Mouse (Mus musculus): ENCODE results near the gene Pter. TPM values are rescaled to one million over a fixed set of nuclear protein-coding genes. Genes with fewer than 3 reads are reported as not detected.

The Pter gene
- total RNA-seq (2022) = 10 to 100 TPM in 3 of 4 experiments, 1 to 10 TPM in 1; 7.1 to 19.4 (median 13.3) TPM

DNA sequence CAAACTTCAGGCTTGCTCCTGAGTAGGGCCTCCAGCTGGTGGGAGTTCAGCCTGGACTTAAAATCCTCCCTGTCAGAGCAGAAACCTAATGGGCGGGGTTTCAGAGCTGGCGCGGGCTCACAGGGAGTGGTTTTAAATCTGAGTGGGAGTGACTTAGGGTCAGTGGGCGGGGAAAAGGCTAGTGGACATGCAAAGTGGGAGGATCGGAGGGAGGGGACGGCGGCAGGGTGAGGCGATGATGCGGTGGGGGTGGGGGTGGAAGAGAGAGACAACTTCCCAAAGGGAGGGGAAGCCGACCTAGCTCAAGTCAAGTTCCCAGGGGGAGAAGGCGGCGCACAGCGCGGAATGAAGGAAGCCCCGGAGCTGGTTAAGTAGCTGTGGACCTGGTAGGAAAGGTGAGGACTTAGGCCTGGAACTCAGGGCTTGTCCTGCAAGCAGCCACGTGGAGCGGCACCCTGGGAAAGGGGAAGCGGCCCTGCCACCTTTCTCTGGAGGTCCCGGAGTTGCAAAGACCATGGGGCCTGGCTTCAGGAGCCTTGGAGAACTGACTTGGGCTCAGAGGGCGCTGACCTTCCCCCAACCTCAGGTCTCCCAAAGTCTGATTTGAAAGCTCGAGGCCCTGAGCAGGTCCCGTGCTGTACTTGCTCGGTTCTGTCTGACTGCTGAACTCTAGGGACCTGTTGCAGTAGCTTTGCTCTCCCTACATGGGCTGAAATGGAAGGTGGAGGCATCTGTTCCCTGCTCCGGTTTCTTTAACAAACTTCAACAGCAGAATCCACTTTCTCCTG, at the start of gene Pter:
Pter (plus strand) TSS at position 238 of the 788 bp plus-strand sequence.
- DNase-seq = peak; percentile 89

DNA sequence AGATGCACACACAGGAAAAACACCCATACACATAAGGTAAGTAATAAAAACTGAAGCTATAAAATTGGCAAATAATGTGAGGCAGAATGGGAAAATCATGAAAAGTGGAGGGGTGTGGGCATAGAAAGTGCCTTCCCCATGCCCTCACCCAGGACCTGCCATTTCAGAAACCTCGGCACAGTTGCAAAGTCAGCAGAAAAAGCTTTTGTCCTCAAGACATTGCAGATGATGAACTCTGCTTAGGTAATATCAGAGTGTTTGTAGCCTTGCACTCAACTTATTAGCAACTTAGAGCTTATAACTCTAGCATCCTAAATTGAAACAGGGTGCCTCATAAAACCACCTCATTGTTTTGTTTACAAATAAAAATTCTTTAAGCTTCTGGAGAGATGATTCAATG, 49.6 kb upstream of the Pter start:
- no peak for DNase-seq

DNA sequence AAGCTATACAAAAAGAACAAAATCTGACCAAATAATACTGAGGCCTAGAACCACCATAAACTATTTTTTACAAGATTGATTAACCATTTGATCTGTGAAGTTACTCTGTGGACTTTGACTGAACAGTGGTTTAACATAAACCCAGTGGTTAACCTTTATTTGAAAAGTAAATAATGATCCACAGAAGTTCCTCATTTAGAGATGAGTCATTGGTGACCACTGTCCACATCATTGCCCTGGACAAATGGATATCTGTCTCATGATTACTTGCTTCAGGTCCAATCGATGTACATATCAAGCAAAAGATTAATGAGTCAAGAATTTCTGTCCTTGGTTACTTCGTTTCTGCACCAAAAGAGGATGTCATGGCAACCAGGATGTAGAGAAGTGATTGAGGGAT, 44.3 kb upstream of the Pter start:
- no peak for DNase-seq

DNA sequence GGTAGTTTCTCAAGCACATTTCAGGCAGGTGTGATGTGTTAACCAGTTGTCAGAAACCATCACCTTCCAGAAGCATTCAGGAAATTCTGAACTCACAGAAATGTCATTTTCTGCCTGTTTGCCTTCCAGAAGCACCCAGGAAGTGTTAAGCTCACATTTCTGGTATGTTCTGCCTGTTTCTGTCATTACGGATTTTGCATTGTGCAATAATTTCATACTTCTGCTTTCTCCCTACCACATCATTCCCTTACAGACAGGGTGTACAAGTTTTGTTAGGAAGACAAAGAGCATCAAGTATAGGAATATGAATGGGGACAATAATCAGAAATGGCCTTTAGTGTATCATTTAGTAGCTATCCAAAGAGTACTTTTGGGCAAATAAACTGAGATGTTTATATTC, 42.8 kb upstream of the Pter start:
- no peak for DNase-seq

DNA sequence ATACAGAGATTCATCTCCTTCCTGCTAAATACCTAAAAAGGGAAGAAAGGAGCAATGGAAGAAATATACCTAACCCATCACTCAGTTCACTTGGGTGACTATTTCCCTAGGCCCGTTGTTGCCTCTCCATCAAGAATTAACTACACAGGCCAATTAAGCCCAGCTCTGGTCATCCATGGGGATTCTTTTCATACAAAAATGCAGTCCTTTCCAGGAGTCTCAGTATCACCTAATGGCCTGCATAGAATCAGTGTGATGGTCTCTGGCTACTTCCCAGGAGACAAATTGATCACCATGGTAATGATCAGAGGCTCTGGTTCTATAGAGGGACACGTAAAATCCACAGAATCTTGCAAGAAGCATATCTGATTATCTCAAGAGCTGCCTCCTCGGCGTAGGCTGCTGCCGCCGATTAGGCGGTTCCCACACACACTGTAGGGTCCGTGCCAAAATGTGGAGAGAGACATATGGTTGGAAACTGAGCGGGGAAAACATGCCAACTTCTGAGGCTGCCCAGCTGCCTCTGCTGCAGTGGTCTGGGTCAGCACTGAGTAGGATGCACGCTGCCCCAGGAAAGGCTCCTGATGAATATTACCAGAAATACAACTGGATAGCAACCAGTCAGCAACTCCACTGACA, 40.4 kb upstream of the Pter start:
- no peak for DNase-seq

DNA sequence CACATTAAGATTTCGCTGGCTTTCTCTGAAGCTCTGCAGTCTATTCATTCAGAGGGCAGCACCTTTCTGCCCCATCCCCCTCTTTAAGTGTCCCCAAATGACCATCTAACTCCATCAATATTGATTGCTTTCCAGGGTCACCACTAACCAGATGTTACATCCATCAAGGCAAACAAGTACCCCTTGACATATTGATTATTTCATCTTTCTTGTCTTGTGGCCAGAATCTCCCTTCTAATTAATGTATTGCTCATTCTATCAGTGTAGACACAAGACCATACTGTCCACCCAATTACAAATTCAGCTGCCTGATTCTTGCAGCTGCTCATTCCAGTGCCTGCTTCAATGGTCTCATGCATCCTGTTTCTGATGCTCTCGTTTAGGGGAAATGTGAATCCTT, 36.8 kb upstream of the Pter start:
- no peak for DNase-seq

DNA sequence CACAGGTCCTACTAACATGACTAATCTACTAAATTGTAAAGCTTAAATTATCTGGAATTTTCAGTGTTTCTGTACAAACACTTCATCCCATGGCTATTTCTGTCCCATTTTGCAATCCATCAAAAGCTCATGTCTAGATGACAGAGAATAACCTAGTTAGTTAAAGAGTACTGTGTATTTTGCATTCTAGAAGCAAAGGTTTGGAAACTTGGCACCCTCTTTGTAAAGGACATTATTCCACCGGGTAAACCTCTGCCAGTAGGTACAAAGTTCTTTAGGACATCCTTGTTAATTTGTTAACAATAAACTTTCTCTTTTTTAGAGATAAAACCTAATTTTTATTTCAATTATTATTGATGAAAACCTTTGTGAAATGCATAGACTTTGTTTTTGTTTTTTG, 18.1 kb upstream of the Pter start:
- no peak for DNase-seq

DNA sequence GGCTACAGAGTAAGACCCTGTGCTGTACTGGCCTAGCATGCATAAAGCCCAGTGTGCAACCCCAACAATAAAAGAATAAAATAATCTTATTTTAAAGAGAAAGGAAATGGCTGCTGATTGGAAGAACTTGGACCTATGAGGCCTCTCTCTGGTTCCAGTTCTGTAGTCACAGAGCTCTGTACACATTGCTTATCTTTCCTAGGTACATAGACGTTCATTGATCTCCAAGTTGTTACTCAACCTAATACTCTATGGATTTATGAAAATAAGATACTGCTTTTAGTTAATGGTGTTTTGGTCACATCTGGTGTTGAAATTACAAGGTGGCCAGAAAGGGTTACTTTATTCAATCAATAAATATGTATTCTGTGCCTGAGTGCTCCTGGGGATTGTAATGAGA, 1.8 kb downstream of the Pter start:
- DNase-seq = no peak

DNA sequence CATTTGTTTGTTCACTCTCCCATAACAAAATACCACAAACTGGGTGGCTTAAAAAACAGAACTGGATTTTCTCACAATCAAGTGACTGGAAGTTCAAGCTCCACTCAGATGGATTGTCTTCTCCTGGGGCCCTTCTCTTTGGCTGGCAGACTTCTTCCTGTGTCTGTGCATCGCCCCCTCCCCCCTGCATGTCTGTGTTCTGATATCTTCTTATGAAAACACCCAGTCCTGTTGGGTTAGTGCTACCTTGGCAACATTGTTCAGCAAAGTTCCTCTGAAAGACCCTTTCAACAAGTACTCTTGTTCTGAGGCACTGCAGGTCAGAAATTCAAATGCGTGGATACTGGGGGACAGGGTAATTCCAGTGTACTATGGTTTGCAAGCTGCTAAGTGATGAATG, 6.5 kb downstream of the Pter start:
- no peak for DNase-seq

DNA sequence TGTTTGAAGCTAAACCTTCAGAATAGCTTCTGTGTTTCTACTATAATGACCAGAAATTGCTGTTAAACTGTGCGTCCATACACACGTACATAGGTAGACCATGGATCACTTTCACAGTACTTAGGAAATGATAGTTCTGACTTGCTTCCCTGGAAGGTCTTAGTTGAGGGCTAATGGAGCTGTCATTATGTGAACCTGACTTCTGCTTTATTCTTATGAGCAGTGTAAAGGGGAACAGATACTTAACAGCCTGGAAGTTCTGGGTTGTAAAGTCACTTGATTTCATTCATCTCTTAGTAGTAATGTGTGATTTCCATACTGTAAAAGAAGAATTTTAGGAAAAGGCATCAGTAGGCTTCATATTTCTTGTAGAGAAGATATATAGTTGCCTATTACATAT, 10.1 kb downstream of the Pter start:
- DNase-seq = no peak

DNA sequence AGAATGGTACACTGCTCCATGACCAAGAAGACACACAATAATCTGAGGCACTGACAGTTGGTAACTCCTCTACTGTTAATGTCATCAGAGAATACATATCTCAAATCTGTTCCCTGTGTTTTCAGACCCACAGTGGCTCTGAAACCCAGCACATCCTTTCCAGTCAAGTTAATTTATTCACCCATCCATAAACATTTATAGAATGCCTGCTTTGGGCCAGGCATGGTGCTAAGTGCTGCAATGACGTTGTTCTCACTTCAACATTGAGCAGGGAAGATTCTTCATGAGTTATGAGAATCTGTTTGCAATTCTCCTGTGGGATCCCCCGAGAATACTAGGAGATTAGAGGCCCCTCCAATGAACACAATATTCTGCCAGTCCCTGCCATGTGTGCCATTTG, 11.4 kb downstream of the Pter start:
- no peak for DNase-seq

DNA sequence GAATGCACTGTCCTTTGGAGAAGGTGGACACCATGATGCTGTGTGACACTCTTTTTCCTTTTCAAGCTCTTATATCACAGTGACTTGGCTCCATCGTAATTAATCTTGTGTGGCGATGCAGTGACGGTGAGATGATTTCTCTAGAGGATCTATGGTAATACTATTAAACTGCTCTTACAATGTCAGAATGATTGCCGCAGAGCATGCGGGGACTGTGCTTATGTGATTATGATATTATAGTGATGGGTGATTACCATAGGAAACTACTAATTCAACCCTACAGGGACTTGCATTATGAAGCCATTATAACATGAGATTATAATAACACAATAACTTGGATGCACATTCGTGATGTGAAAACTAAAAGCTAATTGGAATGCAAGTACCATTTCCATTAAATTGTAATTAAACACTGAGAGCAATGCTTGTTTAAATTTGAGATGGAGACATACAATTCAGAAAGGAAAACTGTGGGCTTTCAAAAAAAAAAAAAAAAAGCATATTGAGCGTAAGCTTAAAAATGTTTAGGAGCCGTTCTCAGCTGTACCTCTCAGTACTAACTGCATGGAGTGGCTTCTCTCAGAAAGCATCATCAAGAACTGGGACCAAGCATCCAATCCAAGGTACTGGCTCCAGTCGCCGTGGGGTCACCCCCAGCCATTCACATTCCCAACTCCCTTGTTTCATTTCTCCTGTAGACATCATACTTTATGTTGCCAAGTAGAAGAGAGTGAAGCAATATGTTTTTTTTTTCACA, 13.8 kb downstream of the Pter start:
- no peak for DNase-seq

DNA sequence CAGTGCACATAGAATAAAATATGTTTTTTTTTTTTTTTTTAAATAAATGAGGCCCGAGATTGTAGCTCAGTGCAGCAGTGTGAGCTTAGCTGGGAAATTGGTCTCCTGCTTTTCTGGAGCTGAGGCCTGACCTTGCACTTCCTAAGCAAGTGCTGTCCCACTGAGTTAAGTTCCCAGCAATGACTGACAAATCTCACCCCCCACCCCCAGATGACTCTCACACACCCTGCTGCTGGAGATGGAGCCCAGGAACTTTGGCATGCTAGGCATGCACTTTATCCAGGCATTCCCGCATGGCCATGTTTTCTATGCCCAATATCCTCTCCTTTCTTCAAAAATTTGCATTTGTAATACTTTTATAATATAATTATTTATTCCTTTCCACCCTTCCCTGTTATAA, 14.8 kb downstream of the Pter start:
- DNase-seq = no peak

DNA sequence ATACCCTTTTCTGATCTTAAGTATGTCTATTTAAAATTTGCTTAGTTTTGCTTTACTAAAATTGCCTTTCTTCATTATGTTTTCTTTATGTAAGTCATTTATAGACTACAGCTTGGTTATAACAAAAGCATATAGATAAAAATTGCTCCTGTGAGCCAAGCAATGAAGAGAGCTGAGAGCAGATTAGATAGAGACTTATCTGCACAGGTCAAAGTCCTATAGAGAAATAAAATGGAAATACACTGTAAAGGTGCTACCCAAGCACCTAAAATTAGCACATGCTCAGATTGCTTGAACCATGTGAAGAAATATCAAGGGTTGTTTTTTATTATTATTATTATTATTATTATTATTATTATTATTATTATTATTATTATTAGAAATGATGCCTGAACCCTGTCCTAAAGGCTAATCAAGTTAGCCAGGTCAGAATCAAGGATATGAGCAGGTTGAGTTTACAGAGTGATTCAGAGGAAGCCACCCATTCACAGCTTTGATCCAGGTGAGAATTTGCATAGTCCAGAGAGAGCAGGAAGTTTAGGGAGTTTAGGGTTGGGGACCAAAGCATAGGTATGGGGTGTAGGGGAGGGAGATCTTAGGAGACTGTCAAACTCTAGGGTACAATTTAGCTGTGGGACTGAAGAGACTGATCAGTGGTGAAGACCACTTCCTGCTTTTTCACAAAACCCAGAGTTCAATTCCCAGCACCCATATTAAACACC, 33.0 kb downstream of the Pter start:
- no peak for DNase-seq

DNA sequence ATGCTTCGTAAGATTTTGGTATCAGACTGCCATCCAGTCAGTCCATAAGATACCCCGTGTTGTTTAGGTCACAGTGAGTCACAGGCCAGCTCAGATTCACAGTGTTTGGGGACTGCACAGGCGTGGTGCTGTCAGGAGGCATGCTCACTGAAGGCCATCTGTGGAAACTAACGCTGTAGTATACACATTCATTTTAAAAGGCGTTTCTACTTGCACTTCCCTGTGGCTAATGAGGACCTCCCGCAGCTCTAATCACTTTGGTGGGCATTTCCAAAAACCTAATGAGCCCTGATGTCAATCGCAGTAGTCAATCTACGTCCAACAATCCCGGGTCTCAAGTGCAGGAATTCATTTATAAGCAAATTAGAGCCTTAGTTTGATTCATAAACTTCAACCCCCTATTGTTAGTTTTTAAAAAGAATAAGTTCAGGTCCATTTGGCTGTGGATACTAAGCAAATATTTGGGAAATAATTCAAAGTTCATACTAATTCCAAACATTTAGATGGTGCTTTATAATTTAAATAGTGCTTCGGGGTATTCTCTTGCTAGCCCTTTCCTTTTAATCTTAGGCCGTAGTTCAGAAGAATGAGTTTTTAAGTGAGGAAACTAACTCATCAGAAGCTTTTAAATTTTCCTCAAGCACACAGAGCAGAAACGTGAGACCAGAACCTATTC, 46.3 kb downstream of the Pter start:
- no peak for DNase-seq

DNA sequence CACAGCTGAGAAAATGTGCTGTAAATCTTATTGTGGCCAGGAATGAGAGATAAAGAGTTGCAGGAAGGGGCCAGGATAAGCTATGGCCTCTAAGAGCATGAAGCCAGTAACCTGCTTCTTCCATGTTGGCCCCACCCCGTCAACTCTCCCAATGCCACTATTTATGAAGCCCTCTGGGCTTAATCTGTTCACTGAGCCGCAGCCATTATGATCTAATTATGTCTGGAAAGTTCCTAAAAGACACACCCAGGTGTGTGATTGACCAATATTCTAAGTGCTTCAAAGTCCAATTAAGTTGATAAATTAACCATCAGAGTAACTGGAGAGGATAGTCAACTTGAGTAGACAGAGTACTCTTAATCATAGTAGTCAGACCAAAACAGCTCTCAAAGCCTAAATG, 49.9 kb downstream of the Pter start:
- DNase-seq = no peak

DNA sequence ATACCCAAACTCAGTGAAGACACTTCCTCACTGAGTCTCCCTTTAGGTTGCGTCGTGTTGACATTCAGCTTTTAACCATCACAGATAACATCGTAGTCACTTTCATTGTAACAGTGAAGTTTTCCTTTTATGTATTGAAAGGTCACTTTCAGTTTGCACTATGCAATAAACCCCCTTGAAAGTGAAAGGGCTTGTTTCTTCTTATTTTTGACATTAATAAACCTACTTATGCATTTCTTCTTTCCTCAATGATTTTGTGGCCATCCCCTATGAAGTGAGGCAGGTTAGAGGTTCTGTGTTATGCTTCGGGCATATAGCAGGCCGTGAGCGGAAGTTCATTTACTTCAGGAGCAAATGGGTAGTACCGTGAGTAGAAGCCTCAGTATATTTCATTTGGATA, 53.5 kb downstream of the Pter start:
- DNase-seq = no peak

DNA sequence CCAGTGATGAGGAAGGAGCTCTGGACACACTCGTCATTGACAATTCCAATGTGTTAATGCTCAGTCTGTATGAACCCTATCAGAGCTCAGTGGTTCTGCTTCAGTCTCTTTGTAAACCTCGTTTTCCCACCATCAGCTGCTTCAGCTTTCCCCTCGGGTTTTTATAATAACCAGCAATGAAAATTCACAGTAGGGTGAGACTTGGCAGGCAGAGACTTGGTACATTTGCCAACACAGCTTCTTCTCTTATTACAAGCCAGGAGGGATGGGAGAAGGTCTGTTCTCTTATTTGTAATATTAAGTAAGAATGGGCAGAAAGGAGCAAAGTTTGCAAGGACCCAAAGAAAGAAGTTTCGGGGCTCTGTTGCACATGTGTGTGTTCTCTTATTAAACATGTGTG, 54.9 kb downstream of the Pter start:
- no peak for DNase-seq

DNA sequence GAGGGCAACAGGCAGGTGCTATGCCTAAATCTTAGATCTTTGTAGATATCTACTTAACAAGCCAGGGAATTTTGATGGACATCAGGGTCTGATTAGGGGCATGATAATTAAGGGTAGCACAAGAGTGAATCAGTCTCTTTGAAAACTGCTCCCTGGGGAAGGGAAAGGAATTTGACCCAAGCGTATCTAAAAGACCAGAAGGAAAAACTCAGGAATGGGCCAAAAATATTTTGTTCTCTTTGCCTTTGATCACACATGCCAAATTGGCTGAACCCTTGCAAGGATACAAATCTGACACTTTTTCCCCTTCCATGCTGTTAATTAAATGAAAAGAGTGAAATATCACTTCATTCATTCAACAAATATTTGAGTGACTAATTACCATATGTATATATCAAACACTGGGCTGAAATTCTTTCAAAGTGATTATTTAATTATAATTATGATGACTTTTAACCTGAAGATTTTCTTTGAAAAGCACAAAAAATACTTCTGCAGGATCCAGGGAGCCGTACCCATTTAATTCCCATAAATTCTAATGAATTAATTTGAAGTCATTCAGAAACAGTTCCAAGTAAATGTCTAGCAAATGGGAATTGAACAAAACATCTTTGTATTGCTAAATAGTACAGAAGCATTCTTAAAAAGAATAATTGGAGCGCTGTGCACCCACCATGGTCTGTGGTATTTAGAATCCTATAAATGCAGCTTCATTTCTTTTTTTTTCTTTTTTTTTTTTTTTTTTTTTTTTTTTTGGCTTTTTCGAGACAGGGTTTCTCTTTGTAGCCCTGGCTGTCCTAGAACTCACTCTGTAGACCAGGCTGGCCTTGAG, 61.3 kb downstream of the Pter start:
- DNase-seq = no peak

DNA sequence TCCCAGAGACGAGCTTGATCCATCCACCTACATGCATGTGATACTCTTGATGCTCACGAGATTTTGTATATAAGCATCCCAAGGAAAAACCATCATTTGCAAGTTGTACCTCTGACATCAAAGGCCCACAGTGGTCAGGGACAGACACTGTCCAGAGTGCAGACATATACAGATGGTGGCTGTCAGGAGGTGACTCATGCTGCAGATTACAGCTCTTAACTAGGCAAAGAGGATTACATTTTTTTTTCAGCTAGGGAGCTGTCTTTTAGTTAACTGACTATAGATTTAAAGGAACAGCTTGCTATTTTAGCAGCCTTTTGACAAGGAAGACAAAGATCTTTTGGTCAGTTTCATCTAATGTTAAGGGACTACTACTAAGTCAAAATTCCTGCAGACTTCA, 76.2 kb downstream of the Pter start:
- DNase-seq = no peak

DNA sequence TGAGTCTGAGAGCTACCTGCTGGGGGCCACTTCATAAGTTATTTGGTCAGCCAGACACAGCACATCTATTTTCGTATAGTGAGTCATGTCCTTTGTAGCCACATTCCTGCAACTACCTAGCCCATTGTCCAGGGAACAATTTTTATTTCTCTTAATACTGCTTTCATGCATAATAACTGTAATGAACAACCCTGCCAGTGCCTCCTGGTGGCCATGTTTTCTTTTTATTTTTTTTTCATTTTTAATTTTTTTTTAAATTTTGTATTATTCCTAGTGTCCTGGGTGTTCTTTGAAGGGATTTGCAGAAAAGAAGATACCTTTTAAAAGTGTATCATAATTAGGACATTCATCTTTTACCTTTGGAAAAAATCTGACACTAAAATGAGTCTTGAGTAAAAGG, 84.6 kb downstream of the Pter start:
- no peak for DNase-seq
